Mouse (Mus musculus) embryonic facial prominence, embryonic 10.5 days (tissue): ENCODE data around the gene Spata2l. TPM values are rescaled to one million over a fixed set of nuclear protein-coding genes. Genes with fewer than 3 reads are reported as not detected.
A peak's percentile ranks its signal among the peaks of the same experiment; 100 is the strongest.

Experiments
- DNase-seq: peaks from one replicate; pipeline ENCODE4 v3.0.0-alpha.2; 2017; ENCODE audit warnings: low spot score
- H3K27ac ChIP-seq: fragments of 300-500 bp; sonication (generic); replicated peaks from 2 replicates; pipeline ENCODE4 v1.5.1; 2016; ENCODE audit warnings: mild to moderate bottlenecking
- H3K27me3 ChIP-seq: fragments of 300-500 bp; sonication (generic); replicated peaks from 2 replicates; pipeline ENCODE4 v1.6.1; 2016; ENCODE audit warnings: low read depth, mild to moderate bottlenecking; ENCODE audit not compliant: poor library complexity, severe bottlenecking
- H3K36me3 ChIP-seq: fragments of 300-500 bp; sonication (generic); replicated peaks from 2 replicates; pipeline ENCODE4 v1.6.1; 2016; ENCODE audit warnings: mild to moderate bottlenecking, moderate library complexity
- H3K4me1 ChIP-seq: fragments of 300-500 bp; sonication (generic); 2 replicates; pipeline ENCODE4 v1.6.1; 2016
- H3K4me3 ChIP-seq: fragments of 300-500 bp; sonication (generic); 2 replicates; pipeline ENCODE4 v1.5.1; 2016; ENCODE audit warnings: mild to moderate bottlenecking, moderate library complexity
- H3K9me3 ChIP-seq: fragments of 300-500 bp; sonication (generic); 2 replicates; pipeline ENCODE4 v1.6.1; 2016; ENCODE audit warnings: mild to moderate bottlenecking
- WGBS: fragments of 180-500 bp; shearing (Covaris S2); methylation state at CpG from one replicate; pipeline ENCODE4 v1.1.7; 2016; 5-methylcytosine and 5-hydroxymethylcytosine counted together
- polyA plus RNA-seq: library from polyadenylated mRNA; unstranded; fragments of >200 nt; fragmentation: Nextera tagmentation; extraction: Ambion mirVana; gene quantifications from 2 replicates; pipeline ENCODE4 v1.2.1, GENCODE M21; 2016

Gene Spata2l
- polyA plus RNA-seq, 1 experiment from 2014 or later: 3.0 TPM

DNA sequence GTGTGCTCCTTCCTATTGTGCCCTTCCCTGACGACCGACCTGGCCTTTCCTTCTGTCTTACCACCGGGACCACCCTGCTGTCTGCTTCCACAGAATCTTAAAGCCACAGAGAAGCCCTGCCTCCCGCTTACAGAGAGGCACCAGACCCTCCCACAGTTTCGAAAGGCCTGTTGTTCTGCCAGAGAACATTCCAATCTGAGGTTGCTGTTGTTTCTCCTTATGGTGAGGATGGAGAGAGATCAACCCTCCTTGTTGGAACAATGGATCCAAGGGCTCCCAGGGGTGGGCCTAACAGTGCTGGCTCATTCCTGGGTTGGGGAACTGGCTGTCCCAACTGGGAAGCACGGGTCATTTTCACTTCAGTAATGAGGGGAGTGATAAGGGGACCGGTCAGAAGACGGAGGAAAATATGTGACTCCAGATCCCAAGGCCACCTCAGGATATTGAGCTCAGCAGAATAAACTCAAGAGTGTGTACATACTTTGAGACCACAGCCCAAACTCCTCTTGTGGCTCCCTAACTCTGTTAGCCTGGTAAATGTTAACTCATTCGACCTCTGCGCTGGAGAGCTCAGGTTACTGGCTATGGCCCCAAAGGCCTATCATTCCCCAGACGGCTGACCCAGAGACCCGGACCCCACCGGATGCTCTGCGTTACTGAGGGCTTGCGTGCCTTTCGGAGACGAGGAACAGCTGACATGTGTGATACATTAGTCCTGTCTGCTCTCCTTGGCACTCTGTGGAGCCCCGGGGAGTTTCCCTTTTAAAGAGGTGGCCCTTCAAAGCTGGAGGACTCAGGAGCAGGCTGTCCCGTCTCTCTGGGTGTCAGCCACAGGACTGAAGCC, 50.2 kb downstream of the Spata2l start, which contains the start of gene Dpep1:
TSS of gene Dpep1 (plus strand) at position 677 of the 844 bp plus-strand sequence.
- peaks cover 75% of the 10 kb centered on the region for H3K4me1 ChIP-seq
- H3K27me3 ChIP-seq: 0 out of 2 replicates have a peak, but pooled peaks cover 4% of the 10 kb centered on the region
- DNase-seq: peak; percentile 86
- no peaks in the 10 kb centered on the region for H3K36me3 ChIP-seq
- H3K27ac ChIP-seq: peak within 1 kb of the TSS; percentile 81
- H3K9me3 ChIP-seq: no peaks in the 10 kb centered on the region
- H3K4me3 ChIP-seq: peak within 1 kb of the TSS; percentile 37
- 24% methylated on average over 19 of the region's 19 CpGs for WGBS

- peaks cover 31% of the 10 kb centered on the region for H3K9me3 ChIP-seq
- H3K4me1 ChIP-seq: peaks cover 47% of the 10 kb centered on the region
- no peak overlapping the region for H3K4me3 ChIP-seq
- peak; percentile 78 for DNase-seq
- peak overlapping the region; percentile 52 for H3K27ac ChIP-seq
- H3K36me3 ChIP-seq: no peaks in the 10 kb centered on the region
- no peaks in the 10 kb centered on the region for H3K27me3 ChIP-seq
- 57% methylated on average over 3 of the region's 3 CpGs for WGBS
Observed at GRCm38 (mm10) chr8:123181391-123181790, 54.6 kb downstream of the Spata2l start.

Other genes with a start within 250 kb of the Spata2l start
- 41.2 and 49.2 TPM in 2 replicates for gene Ankrd11, start 194.0 kb downstream of the Spata2l start, polyA plus RNA-seq
- 51.3 and 54.5 TPM in 2 replicates for gene Spg7, start 173.3 kb downstream of the Spata2l start, polyA plus RNA-seq
- gene Rpl13, start 133.9 kb downstream of the Spata2l start, polyA plus RNA-seq: 1,419 and 1,432 TPM in 2 replicates
- 1.8 and 2.0 TPM in 2 replicates for gene Cpne7, start 118.9 kb downstream of the Spata2l start, polyA plus RNA-seq
- gene Sult5a1, start 77.9 kb downstream of the Spata2l start, polyA plus RNA-seq: 8.2 and 8.5 TPM in 2 replicates
- 10.5 and 13.0 TPM in 2 replicates for gene Dpep1, start 50.0 kb downstream of the Spata2l start, polyA plus RNA-seq
- 131 and 136 TPM in 2 replicates for gene Chmp1a, start 23.5 kb downstream of the Spata2l start, polyA plus RNA-seq
- gene Spata33, start 23.4 kb downstream of the Spata2l start, polyA plus RNA-seq: 5.4 and 5.9 TPM in 2 replicates
- gene Cdk10, start 11.4 kb downstream of the Spata2l start, polyA plus RNA-seq: 35.1 and 36.4 TPM in 2 replicates
- gene Zfp276, start 18.0 kb upstream of the Spata2l start, polyA plus RNA-seq: 29.4 and 31.1 TPM in 2 replicates
- gene Vps9d1, start 18.1 kb upstream of the Spata2l start, polyA plus RNA-seq: 22.2 and 25.1 TPM in 2 replicates
- gene Fanca, start 82.3 kb upstream of the Spata2l start, polyA plus RNA-seq: 49.4 and 52.3 TPM in 2 replicates
- gene Spire2, start 96.5 kb upstream of the Spata2l start, polyA plus RNA-seq: 4.3 and 5.8 TPM in 2 replicates
- gene Tcf25, start 137.5 kb upstream of the Spata2l start, polyA plus RNA-seq: 141 and 144 TPM in 2 replicates
- not detected in 2 replicates for gene Mc1r, start 170.9 kb upstream of the Spata2l start, polyA plus RNA-seq
- 223 and 230 TPM in 2 replicates for gene Tubb3, start 175.2 kb upstream of the Spata2l start, polyA plus RNA-seq
- 43.5 and 44.5 TPM in 2 replicates for gene Def8, start 187.3 kb upstream of the Spata2l start, polyA plus RNA-seq
- gene Afg3l1, start 241.7 kb upstream of the Spata2l start, polyA plus RNA-seq: 68.1 and 69.2 TPM in 2 replicates